Mouse (Mus musculus) neutrophil, adult 5-6 weeks (primary cell): Measurements from ENCODE around the gene Casz1. TPM values are rescaled to one million over a fixed set of nuclear protein-coding genes. Genes with fewer than 3 reads are reported as not detected.
A peak's percentile ranks its signal among the peaks of the same experiment; 100 is the strongest.

Experiments
- ATAC-seq: fragments of 151-379, 151-347 bp; 2 replicates; pipeline ENCODE4 v1.8.0; 2017; ENCODE audit warnings: mild to moderate bottlenecking, moderate TSS enrichment; ENCODE audit not compliant: insufficient number of reproducible peaks, poor library complexity, low FRiP score, severe bottlenecking; ENCODE audit errors: extremely low read depth
- total RNA-seq: library from RNA; stranded (forward); fragments of 200-1000 nt; gene quantifications from 2 replicates; pipeline ENCODE4 v1.2.3, GENCODE M21; 2017

Casz1 gene
- total RNA-seq, 1 experiment from 2014 or later: 14.1 TPM

GRCm38 (mm10) chr4:148918707-148919447, 114.6 kb downstream of the Casz1 start:
- ATAC-seq: no peak

- ATAC-seq: no peak
Observed at GRCm38 (mm10) chr4:148920610-148921009, 116.4 kb downstream of the Casz1 start.

DNA sequence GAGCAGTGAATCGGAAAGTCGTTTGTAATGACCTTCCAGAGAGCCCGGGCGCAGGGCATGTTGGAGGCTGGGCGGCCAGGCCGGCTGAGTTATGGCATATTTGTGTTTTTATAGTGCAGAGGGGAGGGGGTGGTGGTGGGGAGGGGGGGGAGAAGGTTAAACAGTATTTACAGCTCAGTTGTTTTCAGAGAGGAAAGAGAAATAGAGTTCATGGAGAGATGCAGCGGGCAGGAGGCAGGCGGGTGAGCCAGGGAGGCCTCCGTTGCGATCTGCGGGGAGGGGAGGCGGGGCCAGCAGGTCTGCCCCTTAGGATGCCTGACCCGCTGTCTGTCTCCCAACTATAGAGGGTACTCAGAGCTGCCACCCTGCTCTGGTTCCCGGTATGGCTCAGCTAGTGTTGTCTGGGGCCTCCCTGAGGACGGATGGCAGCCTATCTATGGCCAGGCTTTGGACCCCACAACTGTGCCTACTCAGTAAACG, 118.0 kb downstream of the Casz1 start:
- no peak for ATAC-seq

DNA sequence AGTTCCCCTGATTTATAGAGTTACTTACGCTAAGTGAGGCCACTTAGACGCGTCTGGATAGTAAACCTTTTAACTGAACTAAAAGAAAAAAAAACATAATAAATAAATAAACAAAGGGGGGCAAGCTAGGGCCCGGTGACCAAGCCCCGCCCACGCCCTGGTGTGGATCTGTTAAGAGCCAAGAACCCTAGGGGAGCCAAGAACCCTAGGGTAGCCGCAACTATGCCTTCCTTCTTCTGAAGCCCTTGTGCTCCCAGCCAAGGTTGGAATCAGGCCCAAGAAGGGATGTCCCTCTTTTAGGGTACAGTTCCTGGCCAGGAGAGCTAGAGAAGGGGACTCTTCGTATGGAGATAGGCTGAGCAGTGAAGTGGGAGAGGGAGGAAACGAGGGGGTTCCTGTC, 119.2 kb downstream of the Casz1 start:
- ATAC-seq: no peak

- no peak for ATAC-seq
Observed at GRCm38 (mm10) chr4:148923976-148924375, 119.7 kb downstream of the Casz1 start.

GRCm38 (mm10) chr4:148925589-148926359, 121.5 kb downstream of the Casz1 start:
- ATAC-seq: no peak

DNA sequence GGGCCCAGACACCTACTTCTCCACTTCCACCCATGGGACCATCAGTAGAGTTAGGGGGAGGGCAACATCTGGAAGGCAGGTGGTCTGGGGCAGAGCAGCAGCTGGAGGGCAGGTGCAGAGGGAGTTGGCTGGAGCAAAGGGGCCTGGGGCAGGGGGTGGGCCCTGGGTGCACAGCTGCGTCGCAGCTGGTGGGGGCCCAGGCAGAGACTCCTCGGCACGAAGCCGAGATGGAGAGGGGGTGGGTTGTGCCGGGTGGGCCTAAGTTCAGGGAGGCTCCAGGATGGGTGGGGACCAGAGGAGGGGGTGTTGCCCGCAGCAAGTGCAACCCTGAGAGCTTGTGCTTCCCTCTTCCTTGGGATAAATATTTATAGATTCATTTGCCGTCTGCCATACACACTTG, 122.2 kb downstream of the Casz1 start:
- ATAC-seq: no peak

DNA sequence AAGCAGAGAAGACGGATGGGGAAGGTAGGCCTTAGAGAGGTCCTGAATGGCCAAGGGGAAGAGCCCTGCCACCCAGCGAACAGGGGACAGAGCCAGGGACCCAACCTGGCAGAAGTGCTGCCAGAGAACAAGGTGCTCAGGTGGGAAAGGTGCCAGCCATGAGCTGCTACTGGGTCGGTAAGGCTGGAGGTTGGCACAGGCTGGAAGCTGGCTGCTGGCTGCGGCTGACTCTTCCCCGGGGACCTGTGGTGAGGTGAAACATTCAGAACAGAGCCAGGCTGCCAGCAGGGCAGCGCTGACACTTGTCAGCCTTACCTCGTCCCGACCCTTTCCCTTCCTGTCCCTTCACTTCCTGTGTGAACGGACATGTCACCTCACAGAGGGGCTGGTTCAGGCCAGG, 124.1 kb downstream of the Casz1 start:
- ATAC-seq: no peak

- ATAC-seq: no peak
Observed at GRCm38 (mm10) chr4:148928876-148929275, 124.6 kb downstream of the Casz1 start.

DNA sequence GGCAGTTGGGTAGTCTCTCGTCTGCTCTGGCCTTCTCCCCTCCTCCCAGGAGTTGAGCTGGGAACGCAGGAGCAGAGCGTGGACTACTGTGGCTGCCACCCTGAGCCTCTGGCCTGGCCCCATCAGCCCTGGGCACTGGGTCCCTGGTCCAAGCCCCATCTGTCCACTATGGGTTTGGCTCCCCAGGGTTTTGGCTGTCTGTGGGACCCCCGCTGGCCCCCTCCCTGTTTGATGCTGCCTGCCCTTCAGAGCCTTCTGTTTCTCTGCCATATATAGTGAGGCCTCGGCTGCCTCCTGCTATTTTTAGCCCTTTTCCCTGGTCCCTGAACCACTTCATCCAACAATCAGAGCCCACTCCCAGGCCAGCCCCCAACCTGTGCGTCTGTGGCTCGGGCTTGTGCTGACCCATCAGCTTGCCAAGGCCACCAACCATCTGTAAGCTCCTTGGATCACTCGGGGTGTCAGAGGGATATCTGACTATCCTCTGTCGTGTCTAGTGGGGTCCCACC, 126.5 kb downstream of the Casz1 start:
- ATAC-seq: no peak

DNA sequence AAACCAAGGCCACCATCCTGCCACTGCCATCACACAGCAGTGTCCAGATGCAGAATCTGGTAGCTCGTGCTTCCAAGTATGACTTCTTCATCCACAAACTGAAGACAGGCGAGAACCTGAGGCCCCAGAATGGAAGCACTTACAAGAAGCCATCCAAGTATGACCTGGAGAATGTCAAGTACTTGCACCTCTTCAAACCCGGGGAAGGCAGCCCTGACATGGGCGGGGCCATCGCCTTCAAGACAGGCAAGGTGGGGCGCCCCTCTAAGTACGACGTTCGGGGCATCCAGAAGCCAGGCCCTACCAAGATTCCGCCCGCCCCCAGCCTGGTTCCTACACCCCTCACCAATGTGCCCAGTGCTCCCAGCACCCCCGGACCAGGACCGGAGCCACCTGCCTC, 128.9 kb downstream of the Casz1 start:
- no peak for ATAC-seq

- no peak for ATAC-seq
Observed at GRCm38 (mm10) chr4:148935211-148935610, 131.0 kb downstream of the Casz1 start.

- no peak for ATAC-seq
Observed at GRCm38 (mm10) chr4:148936111-148936510, 131.9 kb downstream of the Casz1 start.

GRCm38 (mm10) chr4:148936727-148937126, 132.5 kb downstream of the Casz1 start:
- ATAC-seq: no peak

DNA sequence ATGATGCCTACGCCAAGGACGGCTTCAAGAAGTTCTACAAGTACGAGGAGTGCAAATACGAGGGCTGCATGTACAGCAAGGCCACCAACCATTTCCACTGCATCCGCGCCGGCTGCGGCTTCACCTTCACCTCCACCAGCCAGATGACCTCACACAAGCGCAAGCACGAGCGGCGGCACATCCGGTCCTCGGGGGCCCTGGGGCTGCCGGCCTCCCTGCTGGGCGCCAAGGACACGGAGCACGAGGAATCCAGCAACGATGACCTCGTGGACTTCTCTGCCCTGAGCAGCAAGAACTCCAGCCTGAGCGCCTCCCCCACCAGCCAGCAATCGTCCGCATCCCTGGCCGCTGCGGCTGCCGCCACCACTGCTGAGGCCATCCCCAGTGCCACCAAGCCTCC, 134.3 kb downstream of the Casz1 start:
- no peak for ATAC-seq

DNA sequence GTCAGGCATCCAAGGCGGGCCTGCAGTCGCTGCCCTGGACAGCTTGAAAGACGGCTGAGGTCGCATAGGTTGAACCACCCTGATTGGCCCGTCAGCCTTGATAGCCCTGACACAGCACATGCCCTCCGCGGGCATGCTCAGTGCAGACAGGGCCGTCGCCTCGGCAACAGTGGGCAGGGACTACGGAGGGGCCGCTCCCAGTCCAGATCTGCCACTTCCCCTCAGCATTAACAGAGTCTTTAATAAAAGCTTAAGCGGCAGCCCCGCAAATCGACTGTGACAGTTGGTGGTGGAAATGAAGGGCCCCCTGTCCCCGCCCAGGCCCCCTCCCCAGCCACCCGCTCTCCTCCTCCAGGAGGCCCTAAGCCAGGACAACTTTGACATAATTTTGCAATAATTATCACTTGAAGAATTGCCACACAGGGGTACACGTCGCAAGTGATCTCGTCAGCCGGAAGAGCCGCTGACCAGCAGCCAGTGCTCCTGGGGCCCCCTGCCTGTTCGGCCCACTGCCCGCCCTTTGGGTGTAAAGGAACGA, 136.5 kb downstream of the Casz1 start:
- peak; percentile 71 for ATAC-seq

GRCm38 (mm10) chr4:148941321-148941720, 137.1 kb downstream of the Casz1 start:
- ATAC-seq: no peak

DNA sequence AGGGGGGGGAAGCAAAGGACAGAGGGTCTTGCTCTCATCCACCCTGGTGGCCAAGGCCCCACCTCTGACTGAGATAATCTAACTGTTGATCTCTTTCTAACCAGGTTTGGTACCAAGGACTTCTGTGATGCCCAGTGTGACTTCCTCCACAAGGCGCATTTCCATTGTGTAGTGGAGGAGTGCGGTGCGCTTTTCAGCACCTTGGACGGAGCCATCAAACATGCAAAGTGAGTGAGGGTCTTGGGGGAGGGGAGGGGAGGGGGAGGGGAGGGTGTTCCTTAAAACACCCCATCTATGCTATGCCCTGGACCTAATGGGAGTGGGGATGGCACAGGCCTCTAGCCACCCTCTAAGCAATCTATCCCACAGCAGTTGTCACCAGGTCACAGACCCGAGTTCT, 138.9 kb downstream of the Casz1 start:
- no peak for ATAC-seq

DNA sequence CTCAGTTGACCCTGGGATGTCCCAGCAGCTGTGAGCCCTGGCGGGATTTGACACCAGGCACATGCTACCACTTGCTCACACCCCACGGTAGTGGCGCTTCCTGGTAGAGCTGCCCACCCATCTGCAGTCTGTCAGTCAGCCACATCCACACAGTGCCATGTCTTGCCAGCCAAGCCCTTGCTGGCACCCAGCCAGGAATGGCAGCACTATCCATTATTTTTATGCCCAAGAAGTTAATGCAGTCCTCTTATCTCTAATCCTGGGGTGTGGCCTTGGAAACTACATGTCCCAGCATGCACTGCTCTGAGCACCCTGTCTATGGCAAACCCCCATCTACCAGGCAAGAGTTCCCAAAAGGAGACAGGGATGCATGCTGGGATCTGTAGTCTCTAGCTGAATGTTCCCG, 141.2 kb downstream of the Casz1 start:
- no peak for ATAC-seq

GRCm38 (mm10) chr4:148946071-148946470, 141.8 kb downstream of the Casz1 start:
- no peak for ATAC-seq
